Mouse (Mus musculus) CH12.LX (cell line): ENCODE measurements around the gene Ctdspl. TPM values are rescaled to one million over a fixed set of nuclear protein-coding genes. Genes with fewer than 3 reads are reported as not detected.

Source experiments
- DNase-seq: peaks from one replicate; pipeline ENCODE4 v3.0.0-alpha.2; 2013; ENCODE audit errors: extremely low read depth
- H3K27ac ChIP-seq: 2 replicates; pipeline ENCODE4 v1.5.1; 2012; ENCODE audit warnings: low read depth, mild to moderate bottlenecking, control low read depth, moderate library complexity; ENCODE audit not compliant: insufficient read depth
- H3K27me3 ChIP-seq: replicated peaks from 2 replicates; pipeline ENCODE3; 2012; ENCODE audit warnings: inconsistent platforms
- H3K36me3 ChIP-seq, 2 experiments: replicated peaks in 1 of 2; 2 replicates each; pipeline versions ENCODE3 to v1.6.1; 2012; ENCODE audit warnings: inconsistent platforms in 1 of 2, low read length in 1 of 2, mild to moderate bottlenecking in 1 of 2, mixed read lengths in 1 of 2, moderate library complexity in 1 of 2; ENCODE audit not compliant: control insufficient read depth in 1 of 2, insufficient read depth in 1 of 2
- H3K4me1 ChIP-seq, 2 experiments: 2 replicates each; pipeline ENCODE4 v1.6.1; 2012; ENCODE audit warnings: inconsistent platforms in 1 of 2, moderate library complexity in 1 of 2; ENCODE audit not compliant: insufficient read depth in 2 of 2, control insufficient read depth in 1 of 2
- H3K4me2 ChIP-seq: 2 replicates; pipeline ENCODE4 v1.6.1; 2012; ENCODE audit warnings: low read depth, mild to moderate bottlenecking, control low read depth; ENCODE audit not compliant: poor library complexity, insufficient read depth, severe bottlenecking
- H3K4me3 ChIP-seq, 3 experiments: fragments of 150-350 bp in 1 of 3; sonication (generic) in 1 of 3; replicated peaks in 1 of 3; 2 replicates each; pipeline versions ENCODE3 to v1.5.1; 2011 to 2012; ENCODE audit warnings: low read depth in 2 of 3, low read length in 2 of 3, mild to moderate bottlenecking in 2 of 3, moderate library complexity in 2 of 3, control low read depth in 1 of 3, improper control_type of control experiment in 1 of 3, inconsistent platforms in 1 of 3, mixed read lengths in 1 of 3; ENCODE audit not compliant: poor library complexity in 1 of 3
- H3K79me2 ChIP-seq: replicated peaks from 2 replicates; pipeline ENCODE4 v1.6.1; 2012; ENCODE audit warnings: mild to moderate bottlenecking, moderate library complexity; ENCODE audit not compliant: control insufficient read depth, poor library complexity, insufficient read depth, severe bottlenecking; ENCODE audit errors: extremely low read depth
- H3K9ac ChIP-seq: 2 replicates; pipeline ENCODE4 v1.6.1; 2012; ENCODE audit warnings: low read depth, mild to moderate bottlenecking, control low read depth, moderate library complexity; ENCODE audit not compliant: insufficient read depth
- H3K9me3 ChIP-seq: replicated peaks from 2 replicates; pipeline ENCODE3; 2012; ENCODE audit warnings: low read length, inconsistent platforms, mixed read lengths
- BHLHE40 ChIP-seq: IDR thresholded peaks from 2 replicates; pipeline ENCODE4 v1.6.1; 2011; ENCODE audit warnings: mild to moderate bottlenecking, low read depth, low read length, improper control_type of control experiment
- CTCF ChIP-seq, 2 experiments: IDR thresholded peaks in 1 of 2; conservative IDR thresholded peaks in 1 of 2; 2 replicates each; pipeline ENCODE4 v1.5.1; 2011 to 2012; ENCODE audit warnings: low read depth in 2 of 2, low read length in 2 of 2, improper control_type of control experiment in 1 of 2, inconsistent platforms in 1 of 2, mild to moderate bottlenecking in 1 of 2, moderate library complexity in 1 of 2
- E2F4 ChIP-seq: IDR thresholded peaks from 2 replicates; pipeline ENCODE4 v1.6.1; 2011; ENCODE audit warnings: low read depth, low read length, improper control_type of control experiment; ENCODE audit not compliant: insufficient replicate concordance
- ELF1 ChIP-seq: IDR thresholded peaks from 2 replicates; pipeline ENCODE4 v1.6.1; 2014; ENCODE audit warnings: low read depth, mild to moderate bottlenecking, inconsistent platforms, low read length, improper control_type of control experiment
- EP300 ChIP-seq: IDR thresholded peaks from 2 replicates; pipeline ENCODE4 v1.6.1; 2011; ENCODE audit warnings: low read length, improper control_type of control experiment
- GABPA ChIP-seq: IDR thresholded peaks from 2 replicates; pipeline ENCODE4 v1.6.1; 2012; ENCODE audit warnings: low read depth, low read length, improper control_type of control experiment, inconsistent platforms; ENCODE audit not compliant: insufficient replicate concordance
- JUN ChIP-seq: IDR thresholded peaks from 2 replicates; pipeline ENCODE4 v1.6.1; 2011; ENCODE audit warnings: low read depth, mild to moderate bottlenecking, low read length, improper control_type of control experiment, moderate library complexity; ENCODE audit not compliant: insufficient read depth
- JUND ChIP-seq: conservative IDR thresholded peaks from 2 replicates; pipeline ENCODE4 v1.6.1; 2011; ENCODE audit warnings: low read depth, low read length, improper control_type of control experiment
- KAT2A ChIP-seq: IDR thresholded peaks from 2 replicates; pipeline ENCODE4 v1.6.1; 2012; ENCODE audit warnings: low read length, improper control_type of control experiment, inconsistent platforms; ENCODE audit not compliant: insufficient replicate concordance
- MAFK ChIP-seq: IDR thresholded peaks from 2 replicates; pipeline ENCODE4 v1.6.1; 2011; ENCODE audit warnings: low read length, improper control_type of control experiment; ENCODE audit not compliant: insufficient replicate concordance
- MEF2A ChIP-seq: IDR thresholded peaks from 2 replicates; pipeline ENCODE4 v1.6.1; 2014; ENCODE audit warnings: low read depth, mild to moderate bottlenecking, inconsistent platforms, low read length, improper control_type of control experiment, borderline replicate concordance
- NELFE ChIP-seq: IDR thresholded peaks from 2 replicates; pipeline ENCODE4 v1.6.1; 2011; ENCODE audit warnings: low read depth, low read length, improper control_type of control experiment
- POLR2A ChIP-seq: IDR thresholded peaks from 2 replicates; pipeline ENCODE4 v1.6.1; 2011; ENCODE audit warnings: low read depth, mild to moderate bottlenecking, improper control_type of control experiment, low read length
- POLR2AphosphoS2 ChIP-seq: IDR thresholded peaks from 2 replicates; pipeline ENCODE4 v1.6.1; 2011; ENCODE audit warnings: low read depth, low read length, improper control_type of control experiment
- SIN3A ChIP-seq: IDR thresholded peaks from 2 replicates; pipeline ENCODE4 v1.6.1; 2012; ENCODE audit warnings: low read length, improper control_type of control experiment, inconsistent platforms
- SMC3 ChIP-seq: IDR thresholded peaks from 2 replicates; pipeline ENCODE4 v1.6.1; 2011; ENCODE audit warnings: low read depth, low read length, improper control_type of control experiment
- USF1 ChIP-seq: IDR thresholded peaks from 2 replicates; pipeline ENCODE4 v1.6.1; 2014; ENCODE audit warnings: low read depth, mild to moderate bottlenecking, inconsistent platforms, low read length, improper control_type of control experiment
- USF2 ChIP-seq: conservative IDR thresholded peaks from 2 replicates; pipeline ENCODE4 v1.6.1; 2011; ENCODE audit warnings: low read depth, low read length, improper control_type of control experiment
- ZKSCAN1 ChIP-seq: IDR thresholded peaks from 2 replicates; pipeline ENCODE4 v1.6.1; 2012; ENCODE audit warnings: low read depth, inconsistent platforms, low read length, improper control_type of control experiment, borderline replicate concordance
- dilution Hi-C: fragments of 300-500 bp; cut with MboI; formaldehyde crosslinking; loops from 2 replicates; pipeline ENCODE4 v1.14.3; 2020; ENCODE audit warnings: low sequenced_read_pairs; ENCODE audit not compliant: extremely low pct_unique_long_range_greater_than_20kb, extremely low pct_ligation_motif_present
- in situ Hi-C: fragments of 300-500 bp; cut with MboI; formaldehyde crosslinking; loops from 3 replicates; pipeline ENCODE4 v1.14.3; 2019; ENCODE audit warnings: low sequenced_read_pairs, low pct_ligation_motif_present, low pct_unique_long_range_greater_than_20kb, mixed read lengths
- polyA plus RNA-seq: library from polyadenylated mRNA; unstranded; fragments of >175 nt; gene quantifications from 2 replicates; pipeline ENCODE4 v1.2.1, GENCODE M21; 2012; ENCODE audit warnings: low read depth; ENCODE audit not compliant: insufficient read length
- total RNA-seq, 2 experiments: library from RNA; depleted of rRNA; stranded (reverse); fragments of 300-350 nt in 1 of 2; fragments of >200 nt in 1 of 2; gene quantifications; 2 replicates each; pipeline ENCODE4 v1.2.3; 2012 to 2014

Gene Ctdspl
- total and polyA plus RNA-seq, 3 experiments = not detected

DNA sequence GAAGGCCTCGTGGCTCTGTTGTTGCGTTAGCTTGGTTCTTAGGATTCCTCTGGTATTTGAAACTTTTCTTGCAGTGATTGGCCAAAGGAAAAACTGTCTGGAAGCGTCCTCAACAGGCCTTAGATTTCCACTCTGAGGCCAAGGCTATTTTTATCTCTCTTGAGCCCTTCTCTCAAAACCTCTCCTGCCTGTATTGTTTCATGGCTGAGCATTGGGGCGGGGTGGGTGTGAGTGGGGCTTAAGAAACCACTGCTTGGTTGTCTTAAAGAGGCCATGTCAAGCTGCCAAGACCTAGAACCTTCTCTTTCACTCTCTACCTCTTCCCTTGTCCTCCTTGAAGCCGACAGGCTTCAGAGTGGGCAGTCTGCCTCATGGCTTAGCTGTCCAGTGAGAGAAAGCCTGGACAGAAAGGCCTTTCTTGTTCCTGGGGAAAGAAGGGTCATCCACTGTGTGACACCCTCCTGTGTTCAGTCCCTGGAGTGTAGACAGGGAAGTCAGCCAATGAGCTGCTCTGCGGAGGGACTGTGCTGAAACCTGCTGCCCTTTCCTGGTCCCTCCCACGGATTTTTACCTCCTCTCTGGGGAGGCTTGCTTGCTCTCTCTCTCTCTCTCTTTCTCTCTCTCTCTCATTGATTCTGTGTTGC, 48.8 kb upstream of the Ctdspl start:
- TF ChIP-seq MAFK (no peak), POLR2AphosphoS2 (no peak), EP300 (no peak), ZKSCAN1 (no peak), POLR2A (no peak), SIN3A (no peak)
- no peak overlapping the region for H3K4me2 ChIP-seq
- peaks cover 53% of the 10 kb centered on the region for H3K27me3 ChIP-seq
- peaks cover 0 to 10% of the 10 kb centered on the region in 2 experiments; a peak in 1 of 4 replicates for H3K4me1 ChIP-seq
- no peaks in the 10 kb centered on the region for H3K9me3 ChIP-seq
- H3K79me2 ChIP-seq = no peaks in the 10 kb centered on the region
- H3K9ac ChIP-seq = no peak overlapping the region
- dilution Hi-C loops = no loop called here
- H3K36me3 ChIP-seq = no peaks in the 10 kb centered on the region
- no peak overlapping the region for H3K4me3 ChIP-seq
- in situ Hi-C loops = no loop called here
- no peak overlapping the region for H3K27ac ChIP-seq
- DNase-seq = no peak

- no peak overlapping the region for H3K27ac ChIP-seq
- H3K36me3 ChIP-seq = no peaks in the 10 kb centered on the region
- in situ Hi-C loops = no loop called here
- no peaks in the 10 kb centered on the region for H3K79me2 ChIP-seq
- peaks cover 65% of the 10 kb centered on the region for H3K27me3 ChIP-seq
- no peak overlapping the region for H3K9ac ChIP-seq
- dilution Hi-C loops = no loop called here
- no peak overlapping the region for H3K4me3 ChIP-seq
- H3K9me3 ChIP-seq = no peaks in the 10 kb centered on the region
- H3K4me1 ChIP-seq = peaks cover 0 to 14% of the 10 kb centered on the region in 2 experiments; a peak in 2 of 4 replicates
- no peak for DNase-seq
- no peak overlapping the region for H3K4me2 ChIP-seq
- TF ChIP-seq POLR2A = no peak
- no peak for TF ChIP-seq JUND
- TF ChIP-seq SMC3 = no peak
- TF ChIP-seq ELF1 = no peak
- TF ChIP-seq BHLHE40 = no peak
- TF ChIP-seq MEF2A = no peak
- no peak for TF ChIP-seq CTCF (conservative IDR thresholded peaks at IDR 0.05 in 1 of 2, IDR thresholded peaks at IDR 0.05 in 1 of 2; ENCODE audit: low read depth in 2 of 2, low read length in 2 of 2)
- no peak for TF ChIP-seq EP300
- no peak for TF ChIP-seq NELFE
- TF ChIP-seq KAT2A = no peak
- no peak for TF ChIP-seq USF2
- no peak for TF ChIP-seq E2F4
- no peak for TF ChIP-seq USF1
- TF ChIP-seq JUN = no peak
- no peak for TF ChIP-seq GABPA
- TF ChIP-seq, all 38 proteins: peak for 0
These were observed 47.7 kb upstream of the Ctdspl start for GRCm38 (mm10) chr9:118878596-118878995.
